Mouse (Mus musculus): ENCODE results near the gene Cuta.
"Not testable (repeated sequence)": the region's sequence is repeated elsewhere in the genome, so short reads cannot be mapped to it uniquely, and the experiment has no call there.

DNA sequence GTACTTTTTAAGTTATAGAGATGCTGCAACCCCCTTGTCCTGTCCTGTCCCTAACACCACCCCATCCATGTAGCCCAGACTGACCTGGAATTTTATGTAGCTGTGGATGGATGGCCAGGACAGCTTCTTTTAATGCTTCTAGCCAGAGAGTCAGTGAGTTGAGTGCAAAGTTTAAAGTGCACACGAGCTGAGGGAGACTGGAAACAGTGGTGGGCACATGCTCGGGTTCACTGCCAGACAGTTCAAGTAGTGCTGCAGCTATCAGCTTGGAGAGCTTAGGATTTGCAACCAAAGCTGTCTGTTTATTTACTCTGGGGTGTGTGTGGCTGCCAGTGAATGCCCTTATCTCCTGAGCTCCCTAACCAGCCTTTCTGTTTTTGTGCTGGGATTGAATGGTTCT is 19.9 kb downstream of the Cuta start:
- TF ChIP-seq CTCF (IDR thresholded peaks at IDR 0.05; ENCODE audit: borderline replicate concordance, extremely low read depth, insufficient read depth, insufficient read length); POLR2A (IDR thresholded peaks at IDR 0.05; ENCODE audit: borderline replicate concordance, extremely low read depth, insufficient read depth, insufficient read length, poor library complexity, severe bottlenecking): not testable (repeated sequence)
